Mouse (Mus musculus) midbrain, embryonic 12.5 days (tissue): ENCODE results near the gene Zfp335. TPM values are rescaled to one million over a fixed set of nuclear protein-coding genes. Genes with fewer than 3 reads are reported as not detected.

Experiments
- ATAC-seq: fragments of 200-750 bp; cut with Nextera tagmentation; 2 replicates; pipeline ENCODE4 v1.8.0; 2017; ENCODE audit warnings: low read depth, moderate TSS enrichment, moderate library complexity; ENCODE audit not compliant: low FRiP score
- H3K27ac ChIP-seq: fragments of 300-500 bp; sonication (generic); replicated peaks from 2 replicates; pipeline ENCODE4 v1.5.1; 2016; ENCODE audit warnings: mild to moderate bottlenecking
- H3K27me3 ChIP-seq: fragments of 300-500 bp; sonication (generic); 2 replicates; pipeline ENCODE4 v1.6.1; 2016; ENCODE audit warnings: mild to moderate bottlenecking
- H3K36me3 ChIP-seq: fragments of 300-500 bp; sonication (generic); 2 replicates; pipeline ENCODE4 v1.6.1; 2016
- H3K4me1 ChIP-seq: fragments of 300-500 bp; sonication (generic); 2 replicates; pipeline ENCODE4 v1.6.1; 2016
- H3K4me2 ChIP-seq: fragments of 300-500 bp; sonication (generic); replicated peaks from 2 replicates; pipeline ENCODE4 v1.6.1; 2016; ENCODE audit warnings: mild to moderate bottlenecking, moderate library complexity
- H3K4me3 ChIP-seq: fragments of 300-500 bp; sonication (generic); 2 replicates; pipeline ENCODE4 v1.5.1; 2016; ENCODE audit warnings: mild to moderate bottlenecking
- H3K9ac ChIP-seq: fragments of 300-500 bp; sonication (generic); replicated peaks from 2 replicates; pipeline ENCODE4 v1.6.1; 2016; ENCODE audit warnings: mild to moderate bottlenecking, moderate library complexity
- H3K9me3 ChIP-seq: fragments of 300-500 bp; sonication (generic); 2 replicates; pipeline ENCODE4 v1.6.1; 2016; ENCODE audit warnings: mild to moderate bottlenecking
- WGBS: fragments of 180-500 bp; shearing (Covaris S2); methylation state at CpG from one replicate; pipeline ENCODE4 v1.1.7; 2016; 5-methylcytosine and 5-hydroxymethylcytosine counted together
- polyA plus RNA-seq: library from polyadenylated mRNA; unstranded; fragments of >200 nt; fragmentation: Nextera tagmentation; extraction: Ambion mirVana; gene quantifications from 2 replicates; pipeline ENCODE4 v1.2.1, GENCODE M21; 2016

The Zfp335 gene
- polyA plus RNA-seq, 1 experiment from 2014 or later: 17.5 TPM

GRCm38 (mm10) chr2:164921984-164922383 is 10.4 kb upstream of the Zfp335 start:
- H3K4me2 ChIP-seq: no peak overlapping the region
- no peak overlapping the region for H3K4me3 ChIP-seq
- peaks cover 17% of the 10 kb centered on the region for H3K36me3 ChIP-seq
- H3K9me3 ChIP-seq: no peaks in the 10 kb centered on the region
- peaks cover 13% of the 10 kb centered on the region for H3K4me1 ChIP-seq
- ATAC-seq: no peak
- H3K27me3 ChIP-seq: no peaks in the 10 kb centered on the region
- H3K27ac ChIP-seq: 0 out of 2 replicates have a peak overlapping the region, but pooled peaks have one; percentile 20
- no peak overlapping the region for H3K9ac ChIP-seq
- 54% methylated on average over 6 of the region's 7 CpGs for WGBS

DNA sequence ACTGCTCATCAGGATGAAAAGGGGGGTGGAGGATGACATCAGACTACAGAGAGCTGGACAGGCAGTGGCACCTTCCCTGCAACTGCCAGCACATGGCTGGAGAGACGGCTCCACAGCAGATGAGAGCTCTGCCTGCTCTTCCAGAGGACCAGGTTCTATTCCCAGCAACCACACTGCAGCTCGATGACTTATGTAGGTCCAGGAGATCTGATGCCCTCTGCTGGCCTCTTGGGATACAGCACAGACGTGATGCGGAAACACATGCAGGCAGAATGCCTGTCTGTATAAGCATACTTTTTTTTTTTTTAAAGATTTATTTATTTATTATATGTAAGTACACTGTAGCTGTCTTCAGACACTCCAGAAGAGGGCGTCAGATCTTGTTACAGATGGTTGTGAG is 6.8 kb upstream of the Zfp335 start:
- Histone ChIP-seq H3K9ac (no peak overlapping the region), H3K4me1 (peaks cover 4% of the 10 kb centered on the region; the same call in 1 of the 2 replicates), H3K4me3 (no peak overlapping the region), H3K27me3 (no peaks in the 10 kb centered on the region), H3K9me3 (no peaks in the 10 kb centered on the region), H3K4me2 (no peak overlapping the region), H3K27ac (no peak overlapping the region), H3K36me3 (peaks cover 20% of the 10 kb centered on the region)
- ATAC-seq: no peak
- WGBS: 57% methylated on average over 4 of the region's 5 CpGs

- Histone ChIP-seq H3K27me3 (no peaks in the 10 kb centered on the region), H3K9ac (no peak overlapping the region), H3K27ac (no peak overlapping the region), H3K4me1 (peaks cover 6% of the 10 kb centered on the region), H3K36me3 (peaks cover 20% of the 10 kb centered on the region), H3K4me3 (no peak overlapping the region), H3K4me2 (no peak overlapping the region), H3K9me3 (no peaks in the 10 kb centered on the region)
- no peak for ATAC-seq
- 71% methylated on average over 10 of the region's 10 CpGs for WGBS
Measured at GRCm38 (mm10) chr2:164917371-164917770, 5.8 kb upstream of the Zfp335 start.

- no peak overlapping the region for H3K27ac ChIP-seq
- peaks cover 7% of the 10 kb centered on the region for H3K4me1 ChIP-seq
- H3K27me3 ChIP-seq: no peaks in the 10 kb centered on the region
- H3K4me2 ChIP-seq: no peak overlapping the region
- H3K36me3 ChIP-seq: peaks cover 20% of the 10 kb centered on the region
- 93% methylated on average over 5 of the region's 5 CpGs for WGBS
- H3K9ac ChIP-seq: no peak overlapping the region
- no peaks in the 10 kb centered on the region for H3K9me3 ChIP-seq
- H3K4me3 ChIP-seq: no peak overlapping the region
- ATAC-seq: no peak
Measured at GRCm38 (mm10) chr2:164916820-164917219, 5.3 kb upstream of the Zfp335 start.

GRCm38 (mm10) chr2:164913428-164913786 is 1.9 kb upstream of the Zfp335 start:
- H3K9me3 ChIP-seq: no peaks in the 10 kb centered on the region
- no peaks in the 10 kb centered on the region for H3K27me3 ChIP-seq
- H3K9ac ChIP-seq: no peak overlapping the region
- H3K4me1 ChIP-seq: peaks cover 21% of the 10 kb centered on the region
- 93% methylated on average over 2 of the region's 2 CpGs for WGBS
- no peak overlapping the region for H3K4me3 ChIP-seq
- no peak overlapping the region for H3K4me2 ChIP-seq
- peaks cover 14% of the 10 kb centered on the region for H3K36me3 ChIP-seq
- ATAC-seq: no peak
- no peak overlapping the region for H3K27ac ChIP-seq

DNA sequence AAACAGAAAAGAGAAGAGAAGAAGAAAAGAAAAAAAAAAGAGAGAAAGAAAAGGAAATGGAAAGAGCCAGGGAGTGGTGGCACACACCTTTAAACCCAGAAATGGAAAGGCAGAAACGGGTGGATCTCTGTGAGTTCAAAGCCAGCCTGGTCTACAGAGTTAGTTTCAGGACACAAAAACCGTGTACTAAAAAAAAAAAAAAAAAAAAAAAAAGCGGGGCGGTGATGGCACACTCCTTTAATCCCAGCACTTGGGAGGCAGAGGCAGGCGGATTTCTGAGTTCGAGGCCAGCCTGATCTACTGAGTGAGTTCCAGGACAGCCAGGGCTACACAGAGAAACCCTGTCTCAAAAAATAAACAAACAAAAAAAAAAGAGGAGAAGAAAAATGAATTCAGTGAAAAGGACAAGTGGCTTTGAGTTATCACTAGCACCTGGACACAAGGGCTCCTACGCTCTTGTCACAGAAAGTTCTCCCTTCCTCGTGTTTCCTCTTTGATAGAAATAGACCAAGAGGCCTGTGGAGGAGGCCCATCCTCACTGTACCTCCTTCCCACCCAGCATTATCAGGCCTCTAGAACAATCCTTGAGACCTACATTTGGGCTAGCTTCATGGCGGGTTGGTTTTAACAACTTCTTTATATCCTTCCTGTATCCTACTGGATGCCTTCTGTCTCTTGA is 1.3 kb upstream of the Zfp335 start:
- H3K4me1 ChIP-seq: peaks cover 21% of the 10 kb centered on the region
- H3K4me3 ChIP-seq: no peak overlapping the region
- ATAC-seq: no peak
- H3K9me3 ChIP-seq: no peaks in the 10 kb centered on the region
- H3K27ac ChIP-seq: peak overlapping the region; percentile 99; the same call in 1 of the 2 replicates
- H3K9ac ChIP-seq: no peak overlapping the region
- 97% methylated on average over 9 of the region's 9 CpGs for WGBS
- H3K27me3 ChIP-seq: no peaks in the 10 kb centered on the region
- no peak overlapping the region for H3K4me2 ChIP-seq
- peaks cover 19% of the 10 kb centered on the region for H3K36me3 ChIP-seq

GRCm38 (mm10) chr2:164912151-164912550 is 594 bp upstream of the Zfp335 start:
- H3K27ac ChIP-seq: peak overlapping the region; percentile 99
- peak overlapping the region; percentile 93 for H3K9ac ChIP-seq
- peaks cover 26% of the 10 kb centered on the region for H3K36me3 ChIP-seq
- H3K9me3 ChIP-seq: no peaks in the 10 kb centered on the region
- peak overlapping the region; percentile 83 for H3K4me2 ChIP-seq
- peak overlapping the region; percentile 78 for H3K4me3 ChIP-seq
- WGBS: 25% methylated on average over 12 of the region's 12 CpGs
- peak; percentile 17; the same call in 1 of the 2 replicates for ATAC-seq
- H3K27me3 ChIP-seq: no peaks in the 10 kb centered on the region
- peaks cover 21% of the 10 kb centered on the region for H3K4me1 ChIP-seq

DNA sequence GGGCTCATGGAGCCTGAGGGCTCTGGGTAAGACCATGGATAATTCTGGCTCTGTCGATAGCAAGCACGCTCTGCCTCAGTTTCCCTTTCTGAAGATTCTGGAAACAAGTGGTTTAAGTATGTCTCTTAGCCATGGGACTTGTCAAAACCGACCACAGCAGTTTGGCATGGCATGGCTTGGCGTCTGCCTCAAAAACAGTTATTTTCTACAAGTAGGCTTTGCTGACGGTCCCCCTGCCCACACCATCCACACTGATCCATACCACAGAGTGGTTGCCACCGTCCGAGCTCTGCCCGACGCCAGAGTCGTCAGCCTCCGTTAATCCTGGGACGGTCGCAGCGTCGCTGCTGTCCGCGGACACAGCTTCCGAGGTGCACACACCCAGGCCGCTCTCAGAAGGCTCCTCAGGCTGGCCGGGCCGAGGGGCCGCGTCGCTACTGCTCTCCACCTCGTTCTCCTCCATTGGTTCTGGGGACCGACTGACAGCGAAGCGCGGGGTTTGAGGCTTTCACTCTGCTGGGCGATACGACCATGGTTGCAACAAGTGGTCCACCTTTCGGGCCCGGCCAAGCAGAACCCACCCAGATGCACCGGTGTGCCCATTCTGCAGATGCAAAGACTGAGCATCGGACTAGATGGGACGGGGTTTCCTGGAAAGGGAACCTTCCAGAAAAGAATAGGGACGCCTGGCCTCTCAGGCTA is 1.0 kb downstream of the Zfp335 start:
- H3K9me3 ChIP-seq: peaks cover 7% of the 10 kb centered on the region
- peak overlapping the region; percentile 99 for H3K27ac ChIP-seq
- H3K36me3 ChIP-seq: peaks cover 43% of the 10 kb centered on the region
- H3K4me3 ChIP-seq: peak overlapping the region; percentile 78
- peaks cover 21% of the 10 kb centered on the region for H3K4me1 ChIP-seq
- peak overlapping the region; percentile 83 for H3K4me2 ChIP-seq
- WGBS: 5% methylated on average over 37 of the region's 37 CpGs
- ATAC-seq: peak; percentile 17; the same call in 1 of the 2 replicates
- no peaks in the 10 kb centered on the region for H3K27me3 ChIP-seq
- H3K9ac ChIP-seq: peak overlapping the region; percentile 93

DNA sequence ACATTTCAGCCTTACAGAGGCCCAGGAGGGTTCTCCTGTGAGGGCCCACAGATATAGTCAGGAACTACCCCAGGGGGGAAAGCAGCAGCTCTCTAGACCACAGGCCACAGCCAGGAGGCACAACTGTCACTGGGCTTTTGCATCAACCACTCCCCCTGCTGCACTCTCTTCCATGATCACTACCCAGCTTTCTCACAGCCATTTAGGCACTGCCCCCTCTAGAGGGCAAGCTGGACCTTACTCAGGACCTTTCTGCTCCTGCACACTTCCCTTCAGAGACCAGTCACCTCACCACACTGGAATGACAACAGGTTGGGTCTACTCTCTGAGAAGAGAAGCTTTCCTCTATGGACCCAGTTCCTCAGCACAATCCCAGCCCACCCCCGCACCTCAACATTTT is 2.0 kb downstream of the Zfp335 start:
- ATAC-seq: no peak
- Histone ChIP-seq H3K4me1 (peaks cover 21% of the 10 kb centered on the region), H3K27me3 (no peaks in the 10 kb centered on the region), H3K4me3 (peak overlapping the region; percentile 78; the same call in 1 of the 2 replicates), H3K9me3 (peaks cover 7% of the 10 kb centered on the region), H3K9ac (peak overlapping the region; percentile 93), H3K4me2 (peak overlapping the region; percentile 83), H3K27ac (no peak overlapping the region), H3K36me3 (peaks cover 52% of the 10 kb centered on the region)
- 85% methylated on average over 1 of the region's 1 CpGs for WGBS

GRCm38 (mm10) chr2:164909100-164909499 is 2.5 kb downstream of the Zfp335 start:
- peak overlapping the region; percentile 78; the same call in 1 of the 2 replicates for H3K4me3 ChIP-seq
- H3K9ac ChIP-seq: peak overlapping the region; percentile 93; the same call in 1 of the 2 replicates
- peaks cover 57% of the 10 kb centered on the region for H3K36me3 ChIP-seq
- H3K4me1 ChIP-seq: peaks cover 21% of the 10 kb centered on the region
- WGBS: 87% methylated on average over 3 of the region's 3 CpGs
- peaks cover 7% of the 10 kb centered on the region for H3K9me3 ChIP-seq
- no peak for ATAC-seq
- peak overlapping the region; percentile 83 for H3K4me2 ChIP-seq
- no peaks in the 10 kb centered on the region for H3K27me3 ChIP-seq
- H3K27ac ChIP-seq: no peak overlapping the region

GRCm38 (mm10) chr2:164908011-164908410 is 3.5 kb downstream of the Zfp335 start:
- Histone ChIP-seq H3K27me3 (no peaks in the 10 kb centered on the region), H3K4me1 (peaks cover 21% of the 10 kb centered on the region), H3K36me3 (peaks cover 64% of the 10 kb centered on the region), H3K9ac (no peak overlapping the region), H3K4me3 (no peak overlapping the region), H3K27ac (no peak overlapping the region), H3K9me3 (peaks cover 7% of the 10 kb centered on the region), H3K4me2 (no peak overlapping the region)
- no peak for ATAC-seq
- 99% methylated on average over 5 of the region's 5 CpGs for WGBS

GRCm38 (mm10) chr2:164907511-164907910 is 4.0 kb downstream of the Zfp335 start:
- H3K27ac ChIP-seq: no peak overlapping the region
- H3K9me3 ChIP-seq: peaks cover 7% of the 10 kb centered on the region
- H3K4me3 ChIP-seq: no peak overlapping the region
- H3K4me1 ChIP-seq: peaks cover 20% of the 10 kb centered on the region
- H3K36me3 ChIP-seq: peaks cover 69% of the 10 kb centered on the region
- ATAC-seq: no peak
- 97% methylated on average over 12 of the region's 12 CpGs for WGBS
- no peaks in the 10 kb centered on the region for H3K27me3 ChIP-seq
- no peak overlapping the region for H3K9ac ChIP-seq
- H3K4me2 ChIP-seq: no peak overlapping the region
